In genomic region chr5:118716295-118717271, GRCm38 (mm10) we compare ENCODE assay signal across 13 mouse cellular contexts.
A peak's percentile ranks its signal among the peaks of the same experiment; 100 is the strongest.
DNase-seq lines count a peak whose midpoint lies in the region; ATAC-seq lines count a peak whose summit lies in the region.
"Had no signal": no experiment of that assay in that cellular context is flagged by ENCODE, and none has a peak within 500 bp of the region (broad histone marks: within the 10 kb centered on the region; RNA-seq: fewer than 3 reads in every experiment).

No protein-coding gene starts in this region.

- peaks cover 47% of the 10 kb centered on the region for H3K4me1 ChIP-seq in hindbrain, embryonic 10.5 days (replicated peaks)
- H3K4me1 ChIP-seq in hindbrain, embryonic 11.5 days (replicated peaks; ENCODE audit: control insufficient read depth, insufficient read depth, low read length) = no peaks in the 10 kb centered on the region
- H3K4me1 ChIP-seq in neural tube, embryonic 12.5 days = peaks cover 26% of the 10 kb centered on the region
- H3K4me1 ChIP-seq in neural tube, embryonic 15.5 days = peaks cover 43% of the 10 kb centered on the region

- peak overlapping the region; percentile 29; the same call in 1 of the 2 replicates for H3K27ac ChIP-seq in hindbrain, embryonic 10.5 days
- no peak overlapping the region for H3K27ac ChIP-seq in hindbrain, embryonic 11.5 days (ENCODE audit: low read depth, low read length)
- no peak overlapping the region for H3K27ac ChIP-seq in neural tube, embryonic 12.5 days
- no peak overlapping the region for H3K27ac ChIP-seq in neural tube, embryonic 15.5 days (replicated peaks)

- no peak for DNase-seq in hindbrain, embryonic 10.5 days (ENCODE audit: low spot score)
- DNase-seq in hindbrain, embryonic 11.5 days (ENCODE audit: low spot score) = no peak
- peak; percentile 41 to 55 for DNase-seq in left cerebral cortex, postnatal 36 days (ENCODE audit: low spot score in 2 of 2)
- peak; percentile 43 to 72 for DNase-seq in right cerebral cortex, postnatal 36 days (ENCODE audit: low spot score in 2 of 2)
- no peak for DNase-seq in kidney, adult 8-10 months
- DNase-seq: adrenal gland, postnatal 14 days; kidney, postnatal 4 days; lung, embryonic 14.5 days; thymus, postnatal 36 days had no signal

- ATAC-seq in hindbrain, embryonic 11.5 days (ENCODE audit: low FRiP score) = no peak
- ATAC-seq in neural tube, embryonic 12.5 days (ENCODE audit: low FRiP score, low read depth) = no peak
- no peak for ATAC-seq in neural tube, embryonic 15.5 days (ENCODE audit: low FRiP score)

- H3K27me3 ChIP-seq in hindbrain, embryonic 10.5 days (ENCODE audit: insufficient read depth, poor library complexity, severe bottlenecking) = no peaks in the 10 kb centered on the region
- no peaks in the 10 kb centered on the region for H3K27me3 ChIP-seq in hindbrain, embryonic 11.5 days (ENCODE audit: control insufficient read depth, insufficient read depth, low read length)
- no peaks in the 10 kb centered on the region for H3K27me3 ChIP-seq in neural tube, embryonic 12.5 days (replicated peaks)
- no peaks in the 10 kb centered on the region for H3K27me3 ChIP-seq in neural tube, embryonic 15.5 days (replicated peaks)

- no peaks in the 10 kb centered on the region for H3K9me3 ChIP-seq in hindbrain, embryonic 10.5 days
- H3K9me3 ChIP-seq in hindbrain, embryonic 11.5 days (ENCODE audit: control insufficient read depth, low read length) = no peaks in the 10 kb centered on the region
- H3K9me3 ChIP-seq in neural tube, embryonic 12.5 days = no peaks in the 10 kb centered on the region
- no peaks in the 10 kb centered on the region for H3K9me3 ChIP-seq in neural tube, embryonic 15.5 days (replicated peaks)
- H3K9me3 ChIP-seq: G1E had no signal

- H3K36me3 ChIP-seq in hindbrain, embryonic 10.5 days = peaks cover 4% of the 10 kb centered on the region
- H3K36me3 ChIP-seq in hindbrain, embryonic 11.5 days (ENCODE audit: control insufficient read depth, insufficient read depth, low read length) = no peaks in the 10 kb centered on the region
- H3K36me3 ChIP-seq in neural tube, embryonic 12.5 days = peaks cover 4% of the 10 kb centered on the region
- H3K36me3 ChIP-seq in neural tube, embryonic 15.5 days = peaks cover 3% of the 10 kb centered on the region; the same call in 1 of the 2 replicates

- H3K4me3 ChIP-seq in hindbrain, embryonic 10.5 days = no peak overlapping the region
- H3K4me3 ChIP-seq in hindbrain, embryonic 11.5 days (ENCODE audit: low read depth, low read length) = no peak overlapping the region
- no peak overlapping the region for H3K4me3 ChIP-seq in neural tube, embryonic 12.5 days
- no peak overlapping the region for H3K4me3 ChIP-seq in neural tube, embryonic 15.5 days (replicated peaks)
- H3K4me3 ChIP-seq: erythroblast, embryonic 14.5 days had no signal

- H3K9ac ChIP-seq in hindbrain, embryonic 11.5 days (ENCODE audit: low read depth, low read length) = no peak overlapping the region
- 0 out of 2 replicates have a peak overlapping the region, but pooled peaks have one; percentile 10 for H3K9ac ChIP-seq in neural tube, embryonic 12.5 days
- H3K9ac ChIP-seq in neural tube, embryonic 15.5 days (replicated peaks) = no peak overlapping the region
- H3K9ac ChIP-seq: lung, embryonic 14.5 days had no signal

- intact Hi-C loops in left cerebral cortex, postnatal 36 days (cut with DNase I) = no loop called here

- H3K4me2 ChIP-seq in hindbrain, embryonic 11.5 days (replicated peaks; ENCODE audit: low read depth, low read length) = no peak overlapping the region
- no peak overlapping the region for H3K4me2 ChIP-seq in neural tube, embryonic 12.5 days (replicated peaks)
- no peak overlapping the region for H3K4me2 ChIP-seq in neural tube, embryonic 15.5 days
- H3K4me2 ChIP-seq: lung, embryonic 14.5 days had no signal

- 50% methylated on average over 14 of the region's 14 CpGs for WGBS in hindbrain, embryonic 10.5 days
- 61% methylated on average over 14 of the region's 14 CpGs for WGBS in hindbrain, embryonic 11.5 days
- 57% methylated on average over 14 of the region's 14 CpGs for WGBS in neural tube, embryonic 12.5 days
- 48% methylated on average over 14 of the region's 14 CpGs for WGBS in neural tube, embryonic 15.5 days

Comparison
In these comparisons a context has a peak if more than half of its experiments do, and no peak if none do; other contexts are left out.
1. DNase-seq: peak in left cerebral cortex, postnatal 36 days (2 of 2) and right cerebral cortex, postnatal 36 days (2 of 2); none in hindbrain, embryonic 10.5 days (single experiment), hindbrain, embryonic 11.5 days (single experiment) and kidney, adult 8-10 months (0 of 2).